Mouse (Mus musculus) brown adipose tissue, adult 24 weeks (tissue): Measurements from ENCODE around the gene Mgat1. TPM values are rescaled to one million over a fixed set of nuclear protein-coding genes. Genes with fewer than 3 reads are reported as not detected.
A peak's percentile ranks its signal among the peaks of the same experiment; 100 is the strongest.

ENCODE experiments used
- H3K27ac ChIP-seq: fragments of 200-500 bp; replicated peaks from 2 replicates; pipeline ENCODE4 v1.5.1; 2012; ENCODE audit warnings: low read depth, mild to moderate bottlenecking, low read length
- H3K4me1 ChIP-seq: fragments of 200-500 bp; 2 replicates; pipeline ENCODE4 v1.6.1; 2012; ENCODE audit warnings: low read length, mixed read lengths; ENCODE audit not compliant: control insufficient read depth, insufficient read depth, insufficient read length
- H3K4me3 ChIP-seq: fragments of 200-500 bp; 2 replicates; pipeline ENCODE4 v1.5.1; 2012; ENCODE audit warnings: low read depth, mild to moderate bottlenecking, low read length, moderate library complexity; ENCODE audit not compliant: insufficient read depth
- polyA plus RNA-seq: library from polyadenylated mRNA; stranded (reverse); fragments of >200 nt; gene quantifications from 2 replicates; pipeline ENCODE4 v1.2.4, GENCODE M21; 2012; ENCODE audit not compliant: missing spikeins, insufficient read depth, insufficient read length

Gene Mgat1
- polyA plus RNA-seq, 1 experiment: 19.3 TPM

- Histone ChIP-seq H3K27ac (peak overlapping the region; percentile 98), H3K4me1 (peaks cover 33% of the 10 kb centered on the region), H3K4me3 (no peak overlapping the region)
These were observed 4.4 kb downstream of the Mgat1 start for GRCm38 (mm10) chr11:49248226-49248973.

- H3K4me3 ChIP-seq: no peak overlapping the region; the same call in 1 of the 2 replicates
These were observed 5.1 kb downstream of the Mgat1 start for GRCm38 (mm10) chr11:49248974-49249700.

GRCm38 (mm10) chr11:49249811-49250421 lies 5.9 kb downstream of the Mgat1 start:
- peaks cover 39% of the 10 kb centered on the region for H3K4me1 ChIP-seq

More at GRCm38 (mm10) chr11:49248974-49249700, 5.1 kb downstream of the Mgat1 start:
- peaks cover 36% of the 10 kb centered on the region for H3K4me1 ChIP-seq
- peak overlapping the region; percentile 98 for H3K27ac ChIP-seq

GRCm38 (mm10) chr11:49250422-49251379 lies 6.7 kb downstream of the Mgat1 start:
- peak overlapping the region; percentile 89 for H3K4me3 ChIP-seq
- H3K27ac ChIP-seq: peak overlapping the region; percentile 98
- peaks cover 32% of the 10 kb centered on the region for H3K4me1 ChIP-seq

More at GRCm38 (mm10) chr11:49249811-49250421, 5.9 kb downstream of the Mgat1 start:
- Histone ChIP-seq H3K4me3 (peak overlapping the region; percentile 89), H3K27ac (peak overlapping the region; percentile 98)

- Histone ChIP-seq H3K27ac (peak overlapping the region; percentile 98), H3K4me1 (peaks cover 31% of the 10 kb centered on the region), H3K4me3 (peak overlapping the region; percentile 89)
These were observed 7.4 kb downstream of the Mgat1 start for GRCm38 (mm10) chr11:49251380-49251761.

GRCm38 (mm10) chr11:49252048-49252447 lies 8.1 kb downstream of the Mgat1 start:
- H3K4me1 ChIP-seq: peaks cover 35% of the 10 kb centered on the region
- H3K27ac ChIP-seq: peak overlapping the region; percentile 2; the same call in 1 of the 2 replicates
- peak overlapping the region; percentile 22 for H3K4me3 ChIP-seq

GRCm38 (mm10) chr11:49253035-49253434 lies 9.0 kb downstream of the Mgat1 start:
- Histone ChIP-seq H3K4me1 (peaks cover 33% of the 10 kb centered on the region), H3K27ac (0 out of 2 replicates have a peak overlapping the region, but pooled peaks have one; percentile 36), H3K4me3 (peak overlapping the region; percentile 13; the same call in 1 of the 2 replicates)

GRCm38 (mm10) chr11:49259296-49259695 lies 15.3 kb downstream of the Mgat1 start:
- Histone ChIP-seq H3K4me1 (peaks cover 9% of the 10 kb centered on the region), H3K4me3 (no peak overlapping the region), H3K27ac (no peak overlapping the region)

GRCm38 (mm10) chr11:49259829-49260228 lies 15.8 kb downstream of the Mgat1 start:
- Histone ChIP-seq H3K4me3 (no peak overlapping the region), H3K4me1 (peaks cover 6% of the 10 kb centered on the region), H3K27ac (no peak overlapping the region)

GRCm38 (mm10) chr11:49260598-49261312 lies 16.8 kb downstream of the Mgat1 start:
- Histone ChIP-seq H3K4me3 (no peak overlapping the region), H3K27ac (no peak overlapping the region), H3K4me1 (peaks cover 4% of the 10 kb centered on the region; the same call in 1 of the 2 replicates)

- no peak overlapping the region for H3K27ac ChIP-seq
- peaks cover 4% of the 10 kb centered on the region; the same call in 1 of the 2 replicates for H3K4me1 ChIP-seq
These were observed 17.4 kb downstream of the Mgat1 start for GRCm38 (mm10) chr11:49261313-49261855.

GRCm38 (mm10) chr11:49262286-49262685 lies 18.3 kb downstream of the Mgat1 start:
- Histone ChIP-seq H3K4me3 (no peak overlapping the region), H3K27ac (no peak overlapping the region), H3K4me1 (no peaks in the 10 kb centered on the region)

More at GRCm38 (mm10) chr11:49261313-49261855, 17.4 kb downstream of the Mgat1 start:
- H3K4me3 ChIP-seq: no peak overlapping the region

- no peaks in the 10 kb centered on the region for H3K4me1 ChIP-seq
- no peak overlapping the region for H3K27ac ChIP-seq
- no peak overlapping the region for H3K4me3 ChIP-seq
These were observed 19.2 kb downstream of the Mgat1 start for GRCm38 (mm10) chr11:49263149-49263548.
